Mouse (Mus musculus) cerebellum, adult 11-12 months (tissue): ENCODE measurements around the gene Sytl1.

Experiments
- DNase-seq: peaks from one replicate; pipeline ENCODE4 v3.0.0; 2022

The Sytl1 gene

DNA sequence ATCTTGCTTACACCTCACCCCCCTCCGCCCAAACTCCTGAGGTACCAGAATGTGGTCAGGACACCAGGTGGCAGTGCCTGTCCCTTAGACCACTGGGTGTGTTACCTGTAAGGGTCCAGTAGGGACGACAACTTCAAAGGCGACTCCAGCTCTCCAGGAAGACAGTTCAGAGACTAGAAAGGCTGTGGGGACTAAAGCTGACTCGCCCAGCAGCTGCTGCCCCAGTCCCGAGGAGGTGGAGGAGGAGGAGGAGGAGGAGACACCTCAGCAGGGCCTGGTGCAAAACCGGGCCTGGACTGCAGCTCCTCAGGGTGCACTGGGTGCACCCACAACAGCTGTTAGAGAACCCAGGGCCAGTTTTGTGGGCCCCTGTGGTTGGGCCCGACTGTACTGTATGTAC lies at the start of gene Sytl1:
Gene Sytl1, minus strand, starts transcription at position 232 of the 400 bp plus-strand sequence.
- no peak for DNase-seq

DNA sequence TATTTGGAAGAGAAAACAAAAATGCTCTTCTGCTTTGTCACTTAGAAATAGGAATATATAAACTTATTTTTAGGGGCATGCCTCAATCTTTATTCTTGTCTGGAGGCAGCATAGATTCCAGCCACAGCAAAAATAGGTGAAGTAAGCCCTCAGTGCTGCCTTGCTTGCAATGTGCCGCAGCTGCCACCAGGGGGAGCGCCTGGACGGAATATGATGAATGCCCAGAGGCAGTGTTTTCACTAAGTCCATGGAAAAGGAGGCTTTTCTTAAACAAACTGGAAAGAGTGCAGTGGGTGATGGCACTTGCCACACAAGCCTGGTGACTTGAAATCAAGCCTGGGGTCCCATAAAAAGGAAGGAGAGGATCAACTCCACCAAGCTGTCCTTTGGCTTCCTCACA lies 47.0 kb upstream of the Sytl1 start:
- DNase-seq, result peak; percentile 68

DNA sequence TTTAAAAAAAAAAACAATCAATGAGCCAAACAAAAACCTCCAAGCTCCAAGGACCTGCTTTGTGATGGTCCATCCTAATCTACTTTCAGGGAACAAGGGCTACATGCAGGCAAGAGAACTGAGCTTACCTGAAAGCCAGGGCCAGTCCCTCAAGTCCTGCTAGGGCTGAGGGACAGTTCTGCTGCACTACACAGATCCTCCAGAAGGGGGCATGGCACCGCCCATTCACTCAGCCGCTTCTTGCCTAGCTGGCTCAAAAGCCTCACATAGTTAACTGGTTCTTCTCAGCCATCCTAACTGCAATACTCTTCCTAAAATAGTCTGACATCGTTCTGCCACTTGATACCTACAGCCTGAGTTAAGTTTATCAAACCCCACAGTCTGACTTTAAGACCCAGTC lies 44.4 kb upstream of the Sytl1 start:
- DNase-seq, result peak; percentile 54

DNA sequence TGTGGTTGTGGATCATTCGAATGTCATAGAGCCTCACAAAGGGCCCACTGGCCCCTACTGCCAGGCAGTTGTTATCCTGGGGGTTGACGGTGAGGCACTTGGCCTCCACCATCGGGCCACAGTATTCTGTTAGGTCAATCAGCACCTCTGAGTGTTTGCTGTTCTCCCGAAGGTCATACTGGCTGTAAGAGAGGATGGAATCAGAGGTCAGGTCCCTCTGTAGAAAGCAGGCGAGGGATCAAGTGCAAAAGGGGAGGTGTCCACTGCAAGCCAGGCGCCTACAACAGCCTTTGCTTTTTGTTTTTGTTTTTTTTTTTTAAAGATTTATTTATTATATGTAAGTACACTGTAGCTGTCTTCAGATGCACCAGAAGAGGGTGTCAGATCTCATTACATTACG lies 42.9 kb upstream of the Sytl1 start:
- no peak for DNase-seq

DNA sequence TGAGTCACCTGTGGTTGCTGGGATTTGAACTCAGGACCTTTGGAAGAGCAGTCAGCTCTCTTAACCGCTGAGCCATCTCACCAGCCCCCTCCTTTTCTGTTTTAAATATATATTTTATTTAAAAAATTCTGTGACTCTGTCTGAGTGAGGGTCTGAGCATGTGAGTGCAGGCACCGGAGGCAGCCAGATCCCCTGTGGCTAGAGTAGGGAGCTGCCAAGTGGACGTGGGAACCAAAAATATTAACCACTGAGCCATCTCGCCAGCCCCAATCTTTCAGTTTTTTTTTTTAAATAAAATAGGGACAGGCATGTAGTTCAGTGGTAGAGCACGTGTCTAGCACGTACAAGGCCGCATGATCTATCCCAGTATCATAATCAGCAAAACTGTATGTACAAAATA lies 41.9 kb upstream of the Sytl1 start:
- DNase-seq, result no peak

DNA sequence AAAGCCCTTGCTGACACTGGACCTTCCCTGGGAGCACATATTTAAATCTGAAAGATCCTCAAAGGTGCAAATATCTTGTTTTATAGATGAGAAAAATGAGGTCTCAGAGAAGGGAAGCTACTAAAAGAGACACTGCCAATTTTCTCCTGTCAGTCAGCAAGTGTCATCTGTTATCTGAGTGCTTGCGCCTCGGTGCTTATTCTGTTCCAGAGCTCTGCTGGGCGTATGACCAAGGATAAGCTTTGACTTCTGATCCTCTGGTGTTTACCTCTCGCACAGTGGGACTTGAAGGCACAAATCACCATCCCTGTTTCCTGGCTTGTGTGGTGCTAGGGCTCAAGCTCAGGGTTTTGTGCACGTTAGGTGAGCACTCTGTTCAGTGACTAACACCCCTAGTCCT lies 39.8 kb upstream of the Sytl1 start:
- DNase-seq, result no peak

DNA sequence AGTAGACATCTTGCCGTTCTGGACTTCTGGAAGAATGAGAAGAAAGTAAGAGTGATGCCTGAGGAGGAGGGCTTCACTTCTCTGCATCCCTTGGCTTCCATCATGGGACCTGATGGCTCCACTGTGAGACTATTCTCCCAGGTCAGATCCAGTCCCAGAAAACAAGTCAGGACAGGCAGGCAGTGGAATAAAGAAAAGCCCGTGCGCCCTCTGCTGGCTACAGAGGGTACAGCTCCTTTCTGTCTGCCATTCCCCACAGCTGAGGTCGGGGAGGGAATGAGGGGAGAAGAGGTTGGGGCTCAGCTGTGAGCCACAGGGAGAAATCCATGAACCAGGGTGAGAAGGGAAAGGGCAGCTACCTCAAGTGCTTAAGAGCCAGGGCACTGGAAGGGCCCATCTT lies 38.9 kb upstream of the Sytl1 start:
- peak; percentile 78 for DNase-seq

DNA sequence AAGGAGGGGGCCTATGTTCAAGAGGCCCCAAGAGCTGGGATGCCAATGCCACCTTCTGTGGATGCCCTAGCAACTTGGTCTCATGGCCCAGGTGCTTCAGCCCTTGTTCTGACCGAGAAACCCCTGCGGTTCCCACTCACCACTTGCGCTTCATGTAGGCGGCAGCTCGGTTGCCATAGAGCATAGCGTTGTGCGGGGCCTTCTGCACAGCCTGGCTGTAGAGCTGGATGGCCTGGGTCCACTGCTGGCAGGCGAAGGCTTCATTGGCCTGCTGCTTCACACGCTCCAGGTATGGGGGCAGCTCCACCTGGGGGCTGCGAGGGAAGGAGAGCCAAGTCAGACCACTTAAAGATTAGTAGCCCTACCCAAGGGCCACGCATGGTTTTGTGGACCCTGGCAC lies 37.5 kb upstream of the Sytl1 start:
- peak; percentile 56 for DNase-seq

DNA sequence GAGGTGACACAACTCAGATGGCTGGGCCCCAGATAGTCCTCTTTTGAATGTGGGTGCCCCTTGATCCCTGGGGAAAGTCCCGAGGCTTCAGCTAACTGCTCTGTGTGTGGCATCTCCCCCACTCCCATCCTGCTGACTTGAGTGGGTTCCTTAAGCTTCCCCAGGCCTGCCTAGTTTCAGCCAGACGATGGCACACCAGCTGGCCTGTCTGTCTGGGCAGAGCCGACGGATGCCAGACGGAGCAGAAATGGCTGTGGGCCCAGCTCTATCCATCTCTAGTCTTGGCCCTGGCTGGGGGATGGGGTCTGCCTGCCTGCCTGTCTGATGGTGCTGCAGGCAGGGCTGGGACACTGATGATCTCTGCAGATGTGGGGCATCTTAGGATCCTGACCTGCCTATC lies 36.8 kb upstream of the Sytl1 start:
- peak; percentile 88 for DNase-seq

DNA sequence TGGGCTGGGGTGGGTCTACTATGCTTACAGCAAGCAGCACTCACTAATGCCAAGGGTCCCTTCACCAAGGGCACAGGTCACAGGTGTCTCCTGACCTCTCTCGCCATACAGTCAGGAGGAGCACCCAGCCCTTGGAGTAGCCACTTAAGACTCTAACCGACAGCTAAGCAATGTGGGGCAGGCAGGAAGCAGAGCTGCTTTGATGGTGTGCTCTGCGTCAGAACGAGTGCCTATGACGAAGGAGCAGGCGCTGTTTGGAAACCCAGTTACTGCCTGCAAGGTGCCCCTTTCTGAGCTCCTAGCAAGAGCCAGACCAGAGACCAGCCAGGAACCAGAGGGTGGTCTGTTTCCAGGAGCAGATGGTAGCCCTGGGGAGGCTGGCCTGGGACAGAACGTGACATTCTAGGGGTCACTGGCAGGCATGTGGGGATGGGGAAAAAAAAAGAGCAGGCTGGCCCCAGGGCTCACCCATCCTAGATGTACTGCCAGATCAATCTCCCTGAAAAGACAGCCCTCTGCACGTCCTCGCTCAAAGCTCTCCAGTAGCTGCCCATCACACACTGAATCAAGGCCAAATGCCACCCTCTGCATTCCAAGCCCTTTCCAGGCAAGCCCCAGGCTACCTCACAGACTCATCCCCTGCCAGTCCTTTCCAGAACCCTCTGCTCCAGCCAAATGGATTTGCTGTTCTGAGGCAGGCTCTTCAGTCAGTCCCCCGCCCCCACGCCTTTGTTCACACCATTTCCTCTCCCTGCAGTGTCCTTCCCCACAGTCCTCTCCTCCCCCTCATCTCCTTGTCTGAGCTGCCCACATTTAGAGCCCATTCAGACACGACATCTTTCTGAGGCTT lies 35.8 kb upstream of the Sytl1 start:
- DNase-seq, result peak; percentile 94

DNA sequence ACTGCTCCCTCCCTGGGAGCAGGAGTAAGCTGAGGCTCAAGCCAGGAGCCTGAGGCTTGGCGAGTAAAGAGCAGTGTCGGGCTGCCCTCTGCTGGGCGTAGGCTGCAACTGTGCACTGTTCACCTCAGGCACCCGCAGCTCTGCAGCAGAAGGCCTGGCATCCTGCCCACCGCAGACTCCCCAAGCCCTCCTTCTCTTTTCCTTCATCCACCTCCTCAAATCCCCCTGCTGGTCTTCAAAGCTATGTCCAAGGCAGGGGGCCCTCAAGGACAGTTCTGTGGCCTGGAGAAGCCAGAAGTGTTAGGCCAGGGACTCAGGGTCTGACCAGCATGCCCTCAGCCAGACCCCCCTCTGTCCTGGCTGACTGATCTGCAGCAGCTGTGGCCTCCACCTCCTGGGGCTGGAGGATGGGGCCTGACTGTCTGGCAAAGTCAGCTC lies 34.9 kb upstream of the Sytl1 start:
- DNase-seq, result peak; percentile 91

DNA sequence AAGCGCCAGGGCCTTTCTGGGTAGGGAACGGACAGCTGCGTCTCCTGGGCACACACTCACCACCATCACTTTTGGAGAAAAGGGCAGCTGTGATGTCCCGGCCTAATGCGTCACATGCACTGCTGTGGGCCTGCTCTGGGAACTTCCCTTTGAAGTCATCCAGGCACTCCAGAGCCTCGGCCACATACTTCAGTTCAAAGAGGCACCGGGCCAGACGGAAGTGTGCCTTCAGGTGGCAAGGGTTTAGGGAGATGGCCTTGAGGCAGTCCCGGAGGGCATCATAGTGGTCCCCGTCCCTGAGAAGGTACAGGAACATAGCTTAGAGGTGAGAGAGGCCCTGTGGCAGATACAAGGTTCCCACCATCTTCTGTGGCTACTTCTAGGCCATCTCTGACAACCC lies 34.4 kb upstream of the Sytl1 start:
- DNase-seq, result no peak

DNA sequence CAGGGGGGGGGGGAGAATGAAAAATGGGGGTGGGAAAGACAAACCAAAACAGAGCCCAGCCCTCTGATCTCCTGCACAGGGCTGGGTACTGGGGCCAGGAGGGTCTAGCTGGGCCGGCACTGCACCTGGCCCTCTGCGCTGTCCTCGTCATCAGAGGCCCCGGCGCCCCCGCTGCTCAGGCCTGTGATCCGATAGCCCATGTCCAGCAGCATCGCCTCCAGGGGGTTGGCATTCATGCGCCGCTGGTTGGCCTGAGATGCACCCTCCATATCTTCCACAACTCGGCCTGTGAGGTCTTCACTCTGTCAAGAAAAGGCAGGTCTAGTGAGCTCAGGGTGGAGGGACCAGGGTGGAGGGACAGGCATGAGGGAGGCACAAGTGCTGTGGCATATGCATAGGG lies 31.2 kb upstream of the Sytl1 start:
- DNase-seq, result peak; percentile 26

DNA sequence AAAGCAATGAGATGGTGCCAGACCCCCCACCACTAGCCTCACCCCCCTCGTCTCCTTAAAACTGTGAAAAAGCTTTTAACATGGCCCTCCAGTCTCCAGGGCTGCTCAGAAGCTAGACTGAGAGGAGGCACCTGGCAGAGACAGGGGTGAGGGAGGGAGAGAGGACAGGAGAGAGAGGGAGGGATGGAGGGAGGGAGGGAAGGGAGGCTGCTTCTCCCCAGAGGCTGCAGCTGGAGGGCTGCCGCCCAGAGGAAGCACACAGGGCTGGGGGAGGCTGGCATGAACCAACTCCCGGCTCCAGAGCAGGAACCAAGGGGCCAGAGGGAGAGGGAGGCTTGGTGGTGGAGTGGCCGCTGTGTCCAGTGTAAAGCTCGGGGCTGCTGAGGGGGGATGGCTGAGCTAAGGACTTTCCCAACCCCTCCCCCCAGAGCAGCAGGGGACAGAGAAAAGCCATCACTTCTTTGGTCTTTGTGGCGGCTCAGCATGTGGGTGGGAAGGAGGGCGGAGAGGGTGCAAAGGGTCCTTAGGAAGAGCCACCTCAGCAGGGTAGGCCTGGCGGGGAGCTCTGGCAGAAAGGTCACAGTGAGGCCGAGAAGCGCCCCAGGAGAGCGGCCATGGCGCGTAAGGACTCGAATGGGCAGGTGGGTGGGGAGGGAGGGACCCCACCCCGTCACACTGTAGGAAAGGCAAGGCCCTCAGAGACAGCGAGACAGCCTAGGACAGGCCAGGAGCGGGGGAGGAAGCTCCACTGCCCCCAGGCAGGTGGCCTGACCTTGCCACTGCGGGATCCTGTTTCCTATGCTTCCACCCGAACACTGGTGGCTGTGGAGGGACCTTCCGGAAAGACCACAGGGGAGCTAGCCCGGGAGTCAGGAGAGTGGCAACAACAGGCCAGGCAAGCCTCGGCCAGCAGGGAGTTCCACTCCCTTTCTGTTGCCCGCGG lies 30.3 kb upstream of the Sytl1 start:
- DNase-seq, result no peak

DNA sequence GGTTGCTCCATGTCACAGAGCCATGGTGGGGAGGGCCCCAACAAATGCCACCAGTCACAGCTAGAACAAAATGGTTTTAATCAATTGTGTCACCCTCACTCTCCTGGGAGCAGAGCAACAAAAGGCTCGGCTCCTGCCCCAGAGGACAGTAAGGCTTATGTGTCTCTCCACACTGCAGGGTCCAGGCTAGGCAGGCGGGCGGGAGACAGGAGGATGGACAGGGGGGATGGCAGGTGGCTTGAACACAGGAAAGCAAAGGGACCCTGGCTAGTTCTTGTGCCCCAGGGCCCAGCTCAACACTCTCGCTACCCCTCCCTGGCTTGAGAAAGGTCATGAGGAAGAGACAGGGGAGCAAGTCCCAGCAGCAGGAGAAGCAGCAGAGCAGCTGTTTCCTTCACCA lies 29.5 kb upstream of the Sytl1 start:
- DNase-seq, result no peak

DNA sequence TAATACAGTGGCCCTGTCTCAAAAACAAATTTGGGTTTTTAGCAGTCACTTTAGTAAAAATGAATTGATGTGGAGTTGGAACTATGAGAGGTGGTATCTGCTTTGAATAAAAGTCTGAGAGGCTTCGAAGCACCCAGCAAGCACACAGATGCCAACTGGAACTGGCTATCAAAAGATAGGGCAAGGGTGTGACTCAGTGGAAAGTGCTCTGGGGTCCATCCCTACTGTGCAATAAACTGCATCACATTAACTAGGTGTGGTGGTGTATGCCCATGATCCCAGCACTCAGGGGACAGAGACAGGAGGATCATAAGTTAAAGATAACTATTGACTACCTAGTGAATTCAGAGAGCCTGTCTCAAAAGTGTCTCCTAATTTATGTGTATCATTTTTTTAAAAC lies 28.3 kb upstream of the Sytl1 start:
- DNase-seq, result no peak

DNA sequence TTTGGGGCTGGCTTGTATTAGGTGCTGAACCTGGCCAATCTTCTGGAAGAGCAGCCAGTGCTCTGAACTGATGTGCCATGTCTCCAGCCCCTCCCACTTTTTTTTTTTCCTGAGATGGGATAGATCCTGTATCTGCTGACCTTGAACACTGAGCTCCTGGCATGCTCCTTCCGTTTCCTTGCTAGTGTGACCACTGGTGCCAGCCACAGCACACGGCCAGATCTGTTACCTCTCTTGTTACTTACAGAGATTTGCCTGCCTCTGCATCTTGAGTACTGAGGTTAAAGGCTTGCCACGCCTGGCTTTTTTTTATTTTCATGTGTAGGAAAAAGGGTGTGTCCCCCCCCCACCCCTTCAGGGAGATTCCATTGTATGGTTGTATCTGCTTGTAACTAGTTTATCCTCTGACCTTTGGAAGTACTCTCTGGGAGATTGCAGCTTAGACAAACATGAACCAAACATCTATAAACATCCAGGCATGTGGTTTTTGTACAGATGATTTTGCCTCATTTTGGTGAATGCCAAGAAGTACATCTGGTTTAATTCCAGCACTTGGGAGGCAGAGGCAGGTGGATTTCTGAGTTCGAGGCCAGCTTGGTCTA lies 23.7 kb upstream of the Sytl1 start:
- no peak for DNase-seq

DNA sequence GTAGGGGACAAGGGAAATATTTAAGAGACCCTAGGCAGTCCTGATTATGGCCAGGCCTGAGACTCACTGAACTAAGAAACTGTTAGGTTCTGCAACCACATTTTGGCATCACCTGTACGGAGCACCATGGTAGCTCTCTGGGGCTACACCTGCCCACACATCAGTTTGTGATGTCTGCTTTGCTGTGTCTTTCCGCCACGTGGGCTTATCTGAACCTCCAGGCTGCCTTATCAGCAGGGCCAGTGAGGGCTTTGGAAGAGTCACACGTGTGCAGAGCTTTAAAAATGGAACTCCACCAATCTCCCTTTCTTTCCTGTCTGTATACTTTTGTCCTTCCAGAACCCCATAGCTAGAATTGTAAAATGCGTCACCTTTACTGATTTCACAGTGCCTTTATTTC lies 23.0 kb upstream of the Sytl1 start:
- DNase-seq, result no peak

DNA sequence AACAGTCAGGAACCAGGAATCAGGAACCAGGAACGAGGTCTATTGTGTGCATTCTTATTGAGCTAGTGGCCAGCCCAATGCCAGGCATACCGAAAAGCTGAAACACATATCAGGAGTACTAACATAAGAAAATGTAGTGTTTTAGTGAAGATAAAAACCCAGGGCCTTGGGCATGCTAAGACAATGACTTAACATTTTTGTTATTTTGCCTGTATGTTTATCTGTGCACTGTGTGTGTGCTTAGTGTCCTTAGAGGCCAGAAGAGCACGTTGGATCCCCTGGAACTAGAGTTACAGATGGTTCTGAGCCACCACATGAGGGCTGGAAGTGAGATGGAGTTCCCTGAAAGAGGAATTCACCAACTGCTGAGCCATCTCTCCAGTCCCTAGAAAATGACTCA lies 22.4 kb upstream of the Sytl1 start:
- no peak for DNase-seq

DNA sequence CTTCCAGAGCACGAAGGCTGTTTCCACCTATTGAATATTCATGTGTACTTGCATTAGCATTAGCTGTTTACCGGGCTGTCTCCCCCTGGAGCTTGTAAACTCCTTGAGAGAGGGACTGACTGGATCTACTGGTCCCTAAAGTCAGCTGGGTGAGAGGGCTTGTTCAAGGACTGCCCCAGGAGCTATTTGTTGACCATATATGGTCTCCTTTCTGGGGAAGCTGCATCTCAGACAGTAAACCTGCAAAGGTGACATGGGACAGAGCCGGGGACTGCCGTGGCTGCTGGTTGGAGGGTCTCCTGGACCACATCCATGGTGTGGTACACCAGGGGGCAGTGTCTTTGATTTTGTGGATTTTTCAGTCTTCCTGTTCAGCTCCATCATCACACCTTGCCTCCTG lies 19.7 kb upstream of the Sytl1 start:
- DNase-seq, result no peak

DNA sequence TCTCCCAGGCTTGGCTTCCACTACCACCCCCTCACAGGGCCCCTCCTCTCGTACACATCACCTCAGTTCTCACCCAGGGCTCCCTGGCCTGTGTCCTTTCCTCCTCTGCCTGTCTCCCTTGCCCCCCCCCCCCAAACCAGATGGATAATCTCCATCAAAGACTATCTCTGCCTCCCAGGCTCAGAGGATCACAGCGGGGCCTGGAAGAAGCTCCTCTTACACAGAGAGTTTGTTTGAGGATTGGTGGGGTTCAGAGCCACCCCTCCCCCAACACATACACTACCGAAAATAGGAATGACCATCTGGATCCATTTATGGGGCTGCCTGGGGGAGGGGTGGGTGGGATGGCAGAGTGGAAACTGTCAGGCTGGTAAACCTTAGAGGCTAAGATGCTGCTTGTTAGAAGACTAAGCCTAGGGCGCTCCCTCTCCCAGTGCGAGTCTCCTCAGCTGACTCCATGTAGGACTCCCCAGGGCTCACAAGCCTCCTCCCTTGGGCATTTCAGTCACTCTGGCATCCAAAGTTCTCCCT lies 19.1 kb upstream of the Sytl1 start:
- DNase-seq, result peak; percentile 40

DNA sequence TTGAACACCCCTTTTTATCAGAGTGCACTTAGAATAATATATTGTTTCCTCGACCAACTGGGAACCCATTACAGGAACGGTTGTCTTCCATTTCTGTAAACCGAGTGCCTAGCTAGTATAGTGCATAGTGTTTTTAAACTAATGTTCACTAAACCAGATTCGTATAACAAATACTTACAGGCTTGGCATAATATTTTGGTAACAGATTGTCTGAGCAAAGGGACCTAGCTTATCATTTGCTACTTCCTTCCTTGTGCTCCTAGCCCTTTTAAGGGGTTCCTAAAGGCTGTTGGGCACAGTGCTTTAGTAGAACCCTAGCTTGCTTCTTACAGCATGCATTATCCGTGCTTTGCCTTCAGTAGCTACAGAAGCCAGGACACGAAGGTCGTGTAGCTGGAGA lies 18.6 kb upstream of the Sytl1 start:
- DNase-seq, result no peak

DNA sequence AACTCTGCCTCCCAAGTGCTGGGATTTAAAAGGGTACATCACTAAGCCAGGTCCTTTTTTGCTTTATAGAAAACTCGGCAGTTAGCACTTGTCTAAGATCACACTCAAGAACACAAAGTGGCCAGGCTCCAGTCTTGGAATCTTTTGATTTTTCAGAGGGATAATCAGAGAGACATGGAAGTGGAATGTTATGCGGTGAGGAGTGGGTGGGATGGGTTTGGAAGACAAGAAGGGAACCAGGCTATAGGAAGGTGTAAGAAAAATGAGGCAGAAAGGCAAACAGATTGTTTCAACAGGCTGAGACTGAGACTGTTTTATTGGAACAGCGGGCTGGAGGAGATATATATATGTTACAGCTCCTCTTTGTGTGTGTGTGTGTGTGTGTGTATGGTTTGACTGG lies 15.6 kb upstream of the Sytl1 start:
- DNase-seq, result no peak
